Mouse (Mus musculus) kidney, postnatal 0 days (tissue): ENCODE data around the gene Gm42791. TPM values are rescaled to one million over a fixed set of nuclear protein-coding genes. Genes with fewer than 3 reads are reported as not detected.

Experiments
- ATAC-seq: fragments of 200-750 bp; cut with Nextera tagmentation; replicated peaks from 2 replicates; pipeline ENCODE4 v1.8.0; 2017; ENCODE audit warnings: low read depth, moderate number of reproducible peaks, moderate TSS enrichment, moderate library complexity; ENCODE audit not compliant: low FRiP score
- DNase-seq: peaks from one replicate; pipeline ENCODE4 v3.0.0-alpha.2; 2016; ENCODE audit warnings: low spot score
- H3K27ac ChIP-seq: fragments of 300-500 bp; sonication (generic); 2 replicates; pipeline ENCODE4 v1.5.1; 2014; ENCODE audit warnings: mild to moderate bottlenecking
- H3K27me3 ChIP-seq: fragments of 300-500 bp; sonication (generic); 2 replicates; pipeline ENCODE4 v1.6.1; 2014; ENCODE audit warnings: low read length, mixed read lengths; ENCODE audit not compliant: insufficient read depth
- H3K36me3 ChIP-seq: fragments of 300-500 bp; sonication (generic); 2 replicates; pipeline ENCODE4 v1.6.1; 2014; ENCODE audit warnings: low read length, mixed read lengths; ENCODE audit not compliant: insufficient read depth
- H3K4me1 ChIP-seq: fragments of 300-500 bp; sonication (generic); replicated peaks from 2 replicates; pipeline ENCODE4 v1.6.1; 2014; ENCODE audit warnings: antibody characterized with exemption, low read length, mixed read lengths; ENCODE audit not compliant: insufficient read depth
- H3K4me2 ChIP-seq: fragments of 300-500 bp; sonication (generic); 2 replicates; pipeline ENCODE4 v1.6.1; 2014; ENCODE audit warnings: mild to moderate bottlenecking, low read length, moderate library complexity, mixed read lengths
- H3K4me3 ChIP-seq: fragments of 300-500 bp; sonication (generic); replicated peaks from 2 replicates; pipeline ENCODE4 v1.5.1; 2014; ENCODE audit warnings: low read depth, low read length
- H3K9ac ChIP-seq: fragments of 300-500 bp; sonication (generic); 2 replicates; pipeline ENCODE4 v1.6.1; 2014; ENCODE audit warnings: low read depth, low read length
- H3K9me3 ChIP-seq: fragments of 300-500 bp; sonication (generic); replicated peaks from 2 replicates; pipeline ENCODE4 v1.6.1; 2016; ENCODE audit warnings: low read length, inconsistent platforms, mixed read lengths
- CTCF ChIP-seq: IDR thresholded peaks from 2 replicates; pipeline ENCODE4 v1.5.1; 2016; ENCODE audit warnings: antibody characterized with exemption, low read depth, mild to moderate bottlenecking, moderate library complexity
- WGBS: fragments of 180-500 bp; shearing (Covaris S2); extraction: QIAGEN DNeasy Blood & Tissue Kit; methylation state at CpG from one replicate; pipeline ENCODE4 v1.1.7; 2014; 5-methylcytosine and 5-hydroxymethylcytosine counted together
- polyA plus RNA-seq: library from polyadenylated mRNA; unstranded; fragments of >200 nt; fragmentation: Nextera tagmentation; extraction: Ambion mirVana; gene quantifications from 2 replicates; pipeline ENCODE4 v1.2.1, GENCODE M21; 2015

The Gm42791 gene
- polyA plus RNA-seq, 1 experiment from 2014 or later = not detected

DNA sequence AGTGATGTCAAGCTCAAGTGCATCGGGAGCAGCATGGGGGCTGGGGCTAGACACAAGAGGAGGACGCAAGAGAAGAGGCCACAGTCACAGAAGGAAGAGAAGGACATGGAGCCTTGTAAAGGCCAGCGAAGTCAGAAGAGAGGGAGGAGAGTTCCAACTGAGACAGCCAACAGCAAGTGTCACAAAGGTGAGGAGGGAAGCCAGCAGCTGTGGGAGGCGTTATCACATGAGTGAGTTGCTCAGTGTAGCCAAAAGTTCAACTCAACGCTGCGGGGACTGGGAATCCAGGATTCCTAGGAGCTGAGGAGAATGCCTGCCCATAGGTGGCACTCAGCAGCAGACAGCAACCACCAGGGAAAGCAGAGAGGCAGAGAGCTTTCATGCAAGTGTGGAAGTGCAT is 85.5 kb downstream of the Gm42791 start:
- Histone ChIP-seq H3K4me3 (no peak overlapping the region), H3K27ac (peak overlapping the region; percentile 39; the same call in 1 of the 2 replicates), H3K4me2 (no peak overlapping the region), H3K27me3 (no peaks in the 10 kb centered on the region), H3K9ac (0 out of 2 replicates have a peak overlapping the region, but pooled peaks have one; percentile 3), H3K4me1 (peaks cover 8% of the 10 kb centered on the region), H3K36me3 (0 out of 2 replicates have a peak, but pooled peaks cover 4% of the 10 kb centered on the region), H3K9me3 (no peaks in the 10 kb centered on the region)
- 21% methylated on average over 6 of the region's 6 CpGs for WGBS
- DNase-seq (peak; percentile 89), ATAC-seq (peak; percentile 53)
- TF ChIP-seq CTCF = peak; percentile 74

DNA sequence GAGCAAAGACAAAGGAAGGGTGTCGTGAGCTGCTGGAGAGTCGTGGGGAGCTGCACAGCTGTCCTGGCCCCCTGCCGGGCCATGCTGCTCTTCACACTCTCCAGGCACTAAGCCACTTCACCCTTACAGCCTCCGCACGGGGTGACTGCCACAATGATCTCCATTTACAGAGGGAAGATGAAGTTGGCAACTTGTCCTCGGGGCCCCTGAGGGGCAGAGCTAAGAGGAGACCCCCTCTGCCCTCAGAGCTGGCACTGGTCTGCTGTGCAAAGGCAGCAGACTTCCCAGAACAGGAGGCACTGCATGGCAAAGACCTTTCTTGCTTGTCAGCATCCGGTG is 85.9 kb downstream of the Gm42791 start:
- Histone ChIP-seq H3K36me3 (0 out of 2 replicates have a peak, but pooled peaks cover 4% of the 10 kb centered on the region), H3K9me3 (no peaks in the 10 kb centered on the region), H3K27me3 (no peaks in the 10 kb centered on the region), H3K27ac (peak overlapping the region; percentile 39; the same call in 1 of the 2 replicates), H3K4me3 (no peak overlapping the region), H3K9ac (0 out of 2 replicates have a peak overlapping the region, but pooled peaks have one; percentile 3), H3K4me2 (no peak overlapping the region), H3K4me1 (peaks cover 8% of the 10 kb centered on the region)
- ATAC-seq (peak; percentile 77; the same call in 1 of the 2 replicates), DNase-seq (peak; percentile 69)
- TF ChIP-seq CTCF = peak; percentile 38; the same call in 1 of the 2 replicates
- 35% methylated on average over 7 of the region's 7 CpGs for WGBS

DNA sequence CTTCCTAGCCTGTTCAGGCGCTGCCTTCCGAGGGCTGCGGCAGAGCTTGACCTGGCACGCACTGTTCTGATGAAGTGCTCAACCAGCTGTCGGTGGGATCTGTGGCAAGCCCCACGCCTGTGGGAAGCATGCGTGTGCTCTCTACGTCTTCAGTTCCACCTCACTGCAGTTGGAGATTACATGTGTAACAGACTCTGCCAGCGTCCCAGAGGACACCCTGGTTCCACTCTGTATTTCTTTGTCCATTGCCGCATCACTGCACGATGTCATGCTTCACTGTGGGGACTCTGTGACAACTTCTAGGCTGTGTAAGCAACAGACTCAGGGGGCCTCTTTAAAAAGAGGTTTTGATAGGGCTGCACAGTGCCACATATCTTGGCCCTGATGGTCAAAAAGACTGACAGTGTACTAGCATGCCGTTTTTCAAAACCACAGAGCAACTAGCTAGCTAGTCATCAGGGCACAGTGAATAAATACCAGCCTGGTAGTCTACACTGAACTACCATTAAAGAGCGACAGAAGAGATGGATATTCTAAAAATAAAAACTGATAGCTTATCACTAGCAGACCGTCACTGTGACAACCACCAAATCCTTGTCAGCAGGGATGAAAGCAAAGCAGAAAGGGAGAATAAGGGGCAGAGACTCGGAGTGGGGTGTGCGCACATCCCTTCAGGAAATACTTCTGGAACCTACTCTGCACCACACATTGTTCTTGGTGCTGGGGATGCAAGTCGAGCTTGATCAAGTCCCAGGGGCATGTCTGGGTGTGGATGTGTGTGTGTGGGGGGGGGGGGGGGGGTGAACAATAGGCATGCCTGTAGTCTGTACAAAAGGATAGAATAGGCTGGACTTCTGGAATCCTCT is 86.5 kb downstream of the Gm42791 start:
- ATAC-seq (no peak), DNase-seq (no peak)
- no peak for TF ChIP-seq CTCF
- WGBS = 58% methylated on average over 17 of the region's 17 CpGs
- Histone ChIP-seq H3K36me3 (peaks cover 10% of the 10 kb centered on the region; the same call in 1 of the 2 replicates), H3K9ac (no peak overlapping the region), H3K27ac (no peak overlapping the region), H3K4me3 (no peak overlapping the region), H3K9me3 (no peaks in the 10 kb centered on the region), H3K4me1 (peaks cover 8% of the 10 kb centered on the region), H3K4me2 (no peak overlapping the region), H3K27me3 (no peaks in the 10 kb centered on the region)

DNA sequence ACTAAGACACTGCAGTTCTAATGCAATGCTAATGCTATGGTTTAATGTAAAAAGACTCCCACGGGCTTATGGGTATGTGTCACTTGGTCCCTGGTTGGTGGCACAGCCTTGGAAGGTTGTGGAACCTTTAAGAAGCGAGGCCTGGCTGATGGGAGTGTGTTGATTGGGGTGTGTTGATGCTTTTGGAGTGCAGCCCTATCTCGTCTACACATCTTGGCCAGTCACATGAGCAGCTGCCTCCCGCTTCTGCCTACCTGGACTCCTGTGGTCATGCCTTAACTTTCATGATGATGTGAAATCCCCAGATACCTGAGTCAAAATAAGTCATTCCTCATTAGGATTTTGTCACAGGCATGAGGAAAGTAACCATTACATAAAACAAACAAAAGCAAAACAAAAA is 88.6 kb downstream of the Gm42791 start:
- no peak overlapping the region for H3K27ac ChIP-seq
- no peak overlapping the region for H3K4me3 ChIP-seq
- no peak for TF ChIP-seq CTCF
- H3K4me1 ChIP-seq = peaks cover 8% of the 10 kb centered on the region
- H3K36me3 ChIP-seq = peaks cover 8% of the 10 kb centered on the region; the same call in 1 of the 2 replicates
- no peak overlapping the region for H3K9ac ChIP-seq
- H3K4me2 ChIP-seq = no peak overlapping the region
- H3K9me3 ChIP-seq = no peaks in the 10 kb centered on the region
- no peak for ATAC-seq
- WGBS = 78% methylated on average over 4 of the region's 4 CpGs
- DNase-seq = no peak
- no peaks in the 10 kb centered on the region for H3K27me3 ChIP-seq

DNA sequence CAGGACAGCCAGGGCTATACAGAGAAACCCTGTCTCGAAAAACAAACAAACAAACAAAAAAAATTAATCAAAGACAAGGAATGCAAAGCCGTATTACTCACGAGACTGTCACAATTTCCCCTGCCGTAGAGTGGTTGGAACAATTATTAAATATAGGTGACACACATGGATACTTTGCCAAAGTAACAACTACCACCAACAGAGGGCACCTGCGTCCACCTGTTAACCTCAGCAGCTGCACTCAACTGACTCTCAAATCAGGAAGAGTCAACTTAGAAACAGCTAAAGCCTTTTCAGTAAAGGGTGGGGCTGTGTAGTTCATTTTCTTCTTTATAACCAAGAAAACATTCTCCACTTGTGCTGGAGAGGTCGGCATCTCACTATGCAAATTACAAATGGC is 90.1 kb downstream of the Gm42791 start:
- Histone ChIP-seq H3K36me3 (peaks cover 8% of the 10 kb centered on the region; the same call in 1 of the 2 replicates), H3K27ac (no peak overlapping the region), H3K4me2 (no peak overlapping the region), H3K4me3 (no peak overlapping the region), H3K9me3 (no peaks in the 10 kb centered on the region), H3K4me1 (peaks cover 8% of the 10 kb centered on the region), H3K9ac (no peak overlapping the region), H3K27me3 (no peaks in the 10 kb centered on the region)
- peak; percentile 74 for TF ChIP-seq CTCF
- WGBS = 63% methylated on average over 6 of the region's 6 CpGs
- DNase-seq (peak; percentile 67), ATAC-seq (no peak)

DNA sequence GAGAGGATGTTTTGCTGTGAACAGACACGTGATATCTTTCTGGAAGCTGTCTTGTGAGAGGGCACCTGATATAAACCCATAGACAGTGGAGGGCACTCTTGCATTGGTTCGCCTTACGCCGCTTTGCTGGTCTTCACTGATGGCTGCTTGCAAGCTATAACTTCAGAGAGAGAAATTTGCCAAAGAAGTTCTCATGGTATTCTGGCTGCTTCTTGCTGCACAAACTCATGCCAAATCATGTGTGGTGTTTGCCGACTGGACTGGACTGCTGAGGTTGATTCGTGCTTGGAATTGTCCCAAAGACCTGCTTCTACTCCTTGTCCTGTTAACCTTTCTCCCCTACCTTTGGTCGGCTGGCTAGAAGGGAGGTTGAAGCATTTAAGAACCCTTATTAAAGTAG is 95.6 kb downstream of the Gm42791 start:
- ATAC-seq = no peak
- no peak for DNase-seq
- WGBS = 89% methylated on average over 7 of the region's 7 CpGs
- Histone ChIP-seq H3K27me3 (no peaks in the 10 kb centered on the region), H3K4me2 (no peak overlapping the region), H3K4me3 (no peak overlapping the region), H3K4me1 (no peaks in the 10 kb centered on the region), H3K9me3 (no peaks in the 10 kb centered on the region), H3K27ac (no peak overlapping the region), H3K9ac (no peak overlapping the region), H3K36me3 (peaks cover 6% of the 10 kb centered on the region; the same call in 1 of the 2 replicates)
- TF ChIP-seq CTCF = no peak
